Mouse (Mus musculus): Measurements from ENCODE around the gene Tmem116. TPM values are rescaled to one million over a fixed set of nuclear protein-coding genes. Genes with fewer than 3 reads are reported as not detected.

The Tmem116 gene
- polyA plus RNA-seq (2012; rRNA removed), result 1.8 TPM in 2 replicates

DNA sequence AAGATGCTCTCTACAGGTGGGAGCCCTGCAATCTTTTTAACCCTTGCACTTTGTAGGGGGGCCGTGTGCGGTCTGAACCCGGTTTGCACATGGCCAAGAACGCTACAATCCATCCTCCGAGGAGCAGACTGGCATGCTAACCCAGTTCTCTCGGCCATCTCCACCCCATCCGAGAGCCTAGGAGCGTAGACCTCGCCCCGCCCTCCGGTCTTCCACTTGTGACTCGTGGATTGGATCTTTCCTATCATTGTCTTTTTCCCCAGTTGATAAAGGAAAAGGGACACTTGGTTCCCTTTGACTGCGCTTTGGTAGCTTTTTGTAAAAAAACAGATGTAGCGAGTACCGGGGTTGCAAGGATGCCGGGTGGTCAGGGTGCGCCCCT, at the start of gene Tmem116:
Gene Tmem116, plus strand, starts transcription at position 250 of the 382 bp plus-strand sequence.
- TF ChIP-seq CTCF (IDR thresholded peaks at IDR 0.05; ENCODE audit: borderline replicate concordance, extremely low read depth, insufficient read depth, insufficient read length) (no peak), POLR2A (IDR thresholded peaks at IDR 0.05; ENCODE audit: borderline replicate concordance, extremely low read depth, insufficient read depth, insufficient read length, poor library complexity, severe bottlenecking) (no peak)
- peak; percentile 55 for DNase-seq (ENCODE audit: low read depth)

DNA sequence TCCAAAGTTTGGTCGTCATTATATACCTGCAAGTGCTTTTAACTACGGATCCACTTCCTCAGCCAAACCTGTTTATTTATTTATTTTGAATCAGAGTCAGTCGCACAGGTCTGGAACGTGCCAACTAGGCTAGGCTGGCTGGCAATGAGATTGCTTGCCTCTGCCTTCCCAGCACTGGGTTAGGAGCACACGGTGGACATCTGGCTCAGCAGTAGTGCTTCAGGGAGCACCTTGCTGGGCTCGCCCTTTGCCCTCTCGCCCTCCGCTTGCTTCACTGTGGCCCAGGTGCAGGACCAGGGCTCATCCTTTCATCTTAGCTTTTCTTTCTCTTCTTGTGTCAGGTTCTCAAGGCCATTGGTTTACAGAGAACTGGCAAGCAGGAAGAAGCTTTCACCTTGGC, 43.8 kb upstream of the Tmem116 start:
- no peak for TF ChIP-seq CTCF (IDR thresholded peaks at IDR 0.05; ENCODE audit: borderline replicate concordance, extremely low read depth, insufficient read depth, insufficient read length)
- DNase-seq (ENCODE audit: low read depth), result no peak

- no peak for DNase-seq (ENCODE audit: low read depth)
- TF ChIP-seq CTCF (IDR thresholded peaks at IDR 0.05; ENCODE audit: borderline replicate concordance, extremely low read depth, insufficient read depth, insufficient read length), result no peak
- TF ChIP-seq POLR2A (IDR thresholded peaks at IDR 0.05; ENCODE audit: borderline replicate concordance, extremely low read depth, insufficient read depth, insufficient read length, poor library complexity, severe bottlenecking), result no peak
Observed at GRCm38 (mm10) chr5:121410975-121411374, 40.7 kb upstream of the Tmem116 start.

DNA sequence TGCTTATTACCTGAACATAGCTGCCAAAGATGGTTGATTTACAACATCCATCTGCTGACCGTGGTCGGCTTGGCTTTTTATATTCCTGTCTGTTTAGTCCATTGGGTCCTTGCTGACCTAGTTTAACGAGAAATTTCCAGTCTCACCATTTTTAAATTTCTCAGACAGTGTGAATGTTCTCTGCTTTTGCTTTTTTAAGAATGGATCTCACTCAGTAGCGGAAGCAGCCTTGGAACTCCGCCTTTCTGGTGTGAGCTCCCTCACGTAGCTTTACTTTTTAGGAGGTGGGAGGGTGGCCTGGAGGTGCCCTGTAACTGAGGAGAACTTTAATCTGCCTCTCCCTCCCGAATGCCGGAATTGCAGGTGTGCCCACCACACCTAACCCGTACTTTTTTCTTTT, 31.0 kb upstream of the Tmem116 start:
- TF ChIP-seq POLR2A (IDR thresholded peaks at IDR 0.05; ENCODE audit: borderline replicate concordance, extremely low read depth, insufficient read depth, insufficient read length, poor library complexity, severe bottlenecking) (no peak), CTCF (IDR thresholded peaks at IDR 0.05; ENCODE audit: borderline replicate concordance, extremely low read depth, insufficient read depth, insufficient read length) (no peak)
- no peak for DNase-seq (ENCODE audit: low read depth)

- TF ChIP-seq CTCF (IDR thresholded peaks at IDR 0.05; ENCODE audit: borderline replicate concordance, extremely low read depth, insufficient read depth, insufficient read length) (no peak), POLR2A (IDR thresholded peaks at IDR 0.05; ENCODE audit: borderline replicate concordance, extremely low read depth, insufficient read depth, insufficient read length, poor library complexity, severe bottlenecking) (no peak)
- no peak for DNase-seq (ENCODE audit: low read depth)
Observed at GRCm38 (mm10) chr5:121422787-121423186, 28.9 kb upstream of the Tmem116 start.

GRCm38 (mm10) chr5:121423297-121423696, 28.4 kb upstream of the Tmem116 start:
- no peak for DNase-seq (ENCODE audit: low read depth)
- TF ChIP-seq POLR2A (IDR thresholded peaks at IDR 0.05; ENCODE audit: borderline replicate concordance, extremely low read depth, insufficient read depth, insufficient read length, poor library complexity, severe bottlenecking), result no peak
- TF ChIP-seq CTCF (IDR thresholded peaks at IDR 0.05; ENCODE audit: borderline replicate concordance, extremely low read depth, insufficient read depth, insufficient read length), result no peak

GRCm38 (mm10) chr5:121428954-121429353, 22.7 kb upstream of the Tmem116 start:
- DNase-seq (ENCODE audit: low read depth), result no peak
- TF ChIP-seq POLR2A (IDR thresholded peaks at IDR 0.05; ENCODE audit: borderline replicate concordance, extremely low read depth, insufficient read depth, insufficient read length, poor library complexity, severe bottlenecking) (no peak), CTCF (IDR thresholded peaks at IDR 0.05; ENCODE audit: borderline replicate concordance, extremely low read depth, insufficient read depth, insufficient read length) (no peak)

- no peak for DNase-seq (ENCODE audit: low read depth)
Observed at GRCm38 (mm10) chr5:121438131-121438530, 13.6 kb upstream of the Tmem116 start.

GRCm38 (mm10) chr5:121438756-121439155, 12.9 kb upstream of the Tmem116 start:
- TF ChIP-seq POLR2A (IDR thresholded peaks at IDR 0.05; ENCODE audit: borderline replicate concordance, extremely low read depth, insufficient read depth, insufficient read length, poor library complexity, severe bottlenecking) (no peak), CTCF (IDR thresholded peaks at IDR 0.05; ENCODE audit: borderline replicate concordance, extremely low read depth, insufficient read depth, insufficient read length) (no peak)
- no peak for DNase-seq (ENCODE audit: low read depth)

More at GRCm38 (mm10) chr5:121438131-121438530, 13.6 kb upstream of the Tmem116 start:
- TF ChIP-seq POLR2A (IDR thresholded peaks at IDR 0.05; ENCODE audit: borderline replicate concordance, extremely low read depth, insufficient read depth, insufficient read length, poor library complexity, severe bottlenecking), result no peak

GRCm38 (mm10) chr5:121443548-121443947, 8.1 kb upstream of the Tmem116 start:
- TF ChIP-seq CTCF (IDR thresholded peaks at IDR 0.05; ENCODE audit: borderline replicate concordance, extremely low read depth, insufficient read depth, insufficient read length), result peak; percentile 44; the same call in 1 of the 2 replicates
- TF ChIP-seq POLR2A (IDR thresholded peaks at IDR 0.05; ENCODE audit: borderline replicate concordance, extremely low read depth, insufficient read depth, insufficient read length, poor library complexity, severe bottlenecking), result no peak
- DNase-seq (ENCODE audit: low read depth), result peak; percentile 24

DNA sequence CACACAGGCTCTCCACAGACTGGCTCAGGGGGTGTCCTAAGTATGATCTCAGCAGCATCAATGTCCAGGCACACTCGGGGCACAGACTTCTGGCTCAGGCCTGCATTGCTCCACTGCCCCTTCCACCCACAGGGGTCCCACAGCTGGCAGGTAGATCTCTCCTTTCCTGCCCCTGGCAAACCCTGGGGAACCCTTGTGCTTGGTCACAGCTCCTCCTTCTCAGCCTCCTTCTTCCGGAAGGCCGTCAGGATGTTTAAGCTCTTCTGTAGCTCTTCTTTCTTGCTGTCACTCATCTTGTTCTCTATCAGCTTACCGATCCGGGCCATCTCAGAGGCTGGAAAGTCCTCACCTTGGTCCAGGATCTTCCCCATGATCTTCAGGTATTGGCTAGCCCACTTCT, 6.8 kb upstream of the Tmem116 start:
- DNase-seq (ENCODE audit: low read depth), result no peak
- TF ChIP-seq CTCF (IDR thresholded peaks at IDR 0.05; ENCODE audit: borderline replicate concordance, extremely low read depth, insufficient read depth, insufficient read length) (no peak), POLR2A (IDR thresholded peaks at IDR 0.05; ENCODE audit: borderline replicate concordance, extremely low read depth, insufficient read depth, insufficient read length, poor library complexity, severe bottlenecking) (no peak)

- DNase-seq (ENCODE audit: low read depth), result no peak
Observed at GRCm38 (mm10) chr5:121448450-121448849, 3.2 kb upstream of the Tmem116 start.

DNA sequence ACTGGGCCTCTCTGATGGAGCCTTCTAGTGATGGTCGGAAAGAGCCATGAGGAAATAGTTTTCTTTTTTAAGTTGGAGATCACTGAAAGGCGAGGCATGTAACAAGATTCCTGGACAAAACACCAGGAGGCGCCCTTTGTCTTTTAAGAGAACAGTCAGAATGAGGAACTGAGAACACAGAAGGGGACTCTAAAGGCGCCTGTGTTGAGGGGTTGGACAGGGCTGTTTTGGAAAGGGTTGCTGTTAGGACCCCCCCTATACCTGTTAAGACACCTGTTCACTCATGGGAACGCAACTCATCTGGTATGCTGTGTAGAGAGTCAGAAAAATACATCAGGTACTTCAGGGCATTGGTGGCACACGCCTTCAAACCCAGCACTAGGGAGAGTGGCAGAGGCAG, 1.7 kb upstream of the Tmem116 start:
- TF ChIP-seq CTCF (IDR thresholded peaks at IDR 0.05; ENCODE audit: borderline replicate concordance, extremely low read depth, insufficient read depth, insufficient read length) (peak; percentile 40; the same call in 1 of the 2 replicates), POLR2A (IDR thresholded peaks at IDR 0.05; ENCODE audit: borderline replicate concordance, extremely low read depth, insufficient read depth, insufficient read length, poor library complexity, severe bottlenecking) (no peak)
- peak; percentile 60 for DNase-seq (ENCODE audit: low read depth)

More at GRCm38 (mm10) chr5:121448450-121448849, 3.2 kb upstream of the Tmem116 start:
- TF ChIP-seq CTCF (IDR thresholded peaks at IDR 0.05; ENCODE audit: borderline replicate concordance, extremely low read depth, insufficient read depth, insufficient read length) (peak; percentile 30; the same call in 1 of the 2 replicates), POLR2A (IDR thresholded peaks at IDR 0.05; ENCODE audit: borderline replicate concordance, extremely low read depth, insufficient read depth, insufficient read length, poor library complexity, severe bottlenecking) (no peak)

Measured in brain, embryonic 14.5 days (tissue).